9 mouse cellular contexts compared by ENCODE assay signal in genomic region chr2:172977409-172978130, GRCm38 (mm10). TPM values are rescaled to one million over a fixed set of nuclear protein-coding genes. Genes with fewer than 3 reads are reported as not detected.
DNase-seq lines count a peak whose midpoint lies in the region; ATAC-seq lines count a peak whose summit lies in the region.
"Had no signal": no experiment of that assay in that cellular context is flagged by ENCODE, and none has a peak within 500 bp of the region (broad histone marks: within the 10 kb centered on the region; RNA-seq: fewer than 3 reads in every experiment).

Gene Spo11, plus strand, starts transcription at chr2:172977700.

- H3K27ac ChIP-seq in heart, embryonic 16.5 days (ENCODE audit: low read length), result peak within 1 kb of the TSS; percentile 71
- peak within 1 kb of the TSS; percentile 13 for H3K27ac ChIP-seq in hindbrain, embryonic 16.5 days (ENCODE audit: low read depth, low read length)
- peak within 1 kb of the TSS; percentile 11; the same call in 1 of the 2 replicates for H3K27ac ChIP-seq in midbrain, embryonic 16.5 days (ENCODE audit: low read length)

- ATAC-seq in heart, embryonic 16.5 days (replicated peaks; ENCODE audit: extremely low read depth, insufficient read depth, low FRiP score), result peak; percentile 70
- ATAC-seq in activated CD4-positive, CD25-positive, alpha-beta regulatory T cell, adult 4 months, result peak; percentile 74
- peak; percentile 37; the same call in 1 of the 2 replicates for ATAC-seq in hindbrain, embryonic 16.5 days
- ATAC-seq in midbrain, embryonic 16.5 days, result peak; percentile 60

- no peaks in the 10 kb centered on the region for H3K9me3 ChIP-seq in heart, embryonic 16.5 days (replicated peaks; ENCODE audit: control insufficient read depth, low read length)
- H3K9me3 ChIP-seq in hindbrain, embryonic 16.5 days (ENCODE audit: control insufficient read depth, low read length), result peaks cover 3% of the 10 kb centered on the region; the same call in 1 of the 2 replicates
- H3K9me3 ChIP-seq in midbrain, embryonic 16.5 days (replicated peaks; ENCODE audit: control insufficient read depth, low read length, poor library complexity, severe bottlenecking), result no peaks in the 10 kb centered on the region

- H3K4me2 ChIP-seq in heart, embryonic 16.5 days (ENCODE audit: low read depth, low read length), result peak within 1 kb of the TSS; percentile 49
- peak within 1 kb of the TSS; percentile 39 for H3K4me2 ChIP-seq in hindbrain, embryonic 16.5 days (ENCODE audit: low read length)
- H3K4me2 ChIP-seq in midbrain, embryonic 16.5 days (ENCODE audit: low read length), result peak within 1 kb of the TSS; percentile 32

- peak within 1 kb of the TSS; percentile 8; the same call in 1 of the 2 replicates for H3K9ac ChIP-seq in heart, embryonic 16.5 days (ENCODE audit: low read length)
- peak within 1 kb of the TSS; percentile 14; the same call in 1 of the 2 replicates for H3K9ac ChIP-seq in hindbrain, embryonic 16.5 days (ENCODE audit: low read depth, low read length)
- H3K9ac ChIP-seq in midbrain, embryonic 16.5 days (ENCODE audit: low read depth, low read length), result 0 out of 2 replicates have a peak within 1 kb of the TSS, but pooled peaks have one; percentile 24

- 0 out of 2 replicates have a peak, but pooled peaks cover 2% of the 10 kb centered on the region for H3K27me3 ChIP-seq in heart, embryonic 16.5 days (ENCODE audit: control insufficient read depth, insufficient read depth, low read length)
- H3K27me3 ChIP-seq in hindbrain, embryonic 16.5 days (replicated peaks; ENCODE audit: control insufficient read depth, insufficient read depth, low read length), result no peaks in the 10 kb centered on the region
- no peaks in the 10 kb centered on the region for H3K27me3 ChIP-seq in midbrain, embryonic 16.5 days (ENCODE audit: control insufficient read depth, insufficient read depth, low read depth, low read length)

- 27% methylated on average over 14 of the region's 14 CpGs for WGBS in heart, embryonic 16.5 days
- 9% methylated on average over 14 of the region's 14 CpGs for WGBS in hindbrain, embryonic 16.5 days
- WGBS in midbrain, embryonic 16.5 days, result 10% methylated on average over 14 of the region's 14 CpGs

- intact Hi-C loops in heart, postnatal 25 days (cut with DNase I), result no loop called here

- H3K36me3 ChIP-seq in heart, embryonic 16.5 days (ENCODE audit: control insufficient read depth, insufficient read depth), result no peaks in the 10 kb centered on the region
- H3K36me3 ChIP-seq in hindbrain, embryonic 16.5 days (ENCODE audit: control insufficient read depth, insufficient read depth, low read length), result no peaks in the 10 kb centered on the region
- no peaks in the 10 kb centered on the region for H3K36me3 ChIP-seq in midbrain, embryonic 16.5 days (ENCODE audit: control insufficient read depth, insufficient read depth, low read length)

- H3K4me1 ChIP-seq in heart, embryonic 16.5 days (ENCODE audit: control insufficient read depth, insufficient read depth, low read length), result peaks cover 15% of the 10 kb centered on the region
- peaks cover 13% of the 10 kb centered on the region for H3K4me1 ChIP-seq in hindbrain, embryonic 16.5 days (ENCODE audit: control insufficient read depth, insufficient read depth, low read depth, low read length)
- peaks cover 13% of the 10 kb centered on the region; the same call in 1 of the 2 replicates for H3K4me1 ChIP-seq in midbrain, embryonic 16.5 days (ENCODE audit: control insufficient read depth, insufficient read depth, low read length)

- H3K4me3 ChIP-seq in heart, embryonic 16.5 days (ENCODE audit: low read length), result peak within 1 kb of the TSS; percentile 29
- H3K4me3 ChIP-seq in hindbrain, embryonic 16.5 days (ENCODE audit: low read length), result peak within 1 kb of the TSS; percentile 7; the same call in 1 of the 2 replicates
- no peak within 1 kb of the TSS for H3K4me3 ChIP-seq in midbrain, embryonic 16.5 days (ENCODE audit: low read depth, low read length)
- H3K4me3 ChIP-seq: myocyte had no signal

- no peak for DNase-seq in heart, postnatal 25 days (ENCODE audit: low spot score)
- no peak for DNase-seq in right cerebral cortex, adult 2 months (ENCODE audit: low spot score in 2 of 2)
- DNase-seq in adrenal gland, postnatal 4 days (ENCODE audit: low spot score in 2 of 2), result no peak
- no peak for DNase-seq in adrenal gland, postnatal 36 days

RNA-seq across cellular contexts. Expression of gene Spo11, which starts in this region (rescaled TPM):
- polyA plus RNA-seq in heart, embryonic 16.5 days (2015; fragmentation: Nextera tagmentation; extraction: Ambion mirVana), result 0.69 and 1.6 TPM in 2 replicates
- not detected for total RNA-seq in heart, postnatal 25 days (2021)
- polyA plus RNA-seq in activated CD4-positive, CD25-positive, alpha-beta regulatory T cell, adult 4 months (2017; shearing (Covaris generic)), result 1 to 10 TPM; 3.5 to 5.2 TPM
- 1.2 and 1.8 TPM in 2 replicates for polyA plus RNA-seq in hindbrain, embryonic 16.5 days (2015; fragmentation: Nextera tagmentation; extraction: Ambion mirVana)
- 1.0 and 1.6 TPM in 2 replicates for polyA plus RNA-seq in midbrain, embryonic 16.5 days (2015; fragmentation: Nextera tagmentation; extraction: Ambion mirVana)
- not detected for total RNA-seq in adrenal gland, postnatal 4 days (2021)
- not detected for total RNA-seq in adrenal gland, postnatal 36 days (2021)
- polyA plus RNA-seq: myocyte had no signal

Comparison
In these comparisons a context has a peak if more than half of its experiments do, and no peak if none do; other contexts are left out.
1. H3K27ac ChIP-seq: peak in every context shown above with its lines; median percentile 71 in heart, embryonic 16.5 days; 13 in hindbrain, embryonic 16.5 days; 11 in midbrain, embryonic 16.5 days.